Mouse (Mus musculus): ENCODE results near the gene Rbfox1. TPM values are rescaled to one million over a fixed set of nuclear protein-coding genes. Genes with fewer than 3 reads are reported as not detected.

Gene Rbfox1
- polyA plus RNA-seq, 1 experiment from 2014 or later = 52.1 TPM

DNA sequence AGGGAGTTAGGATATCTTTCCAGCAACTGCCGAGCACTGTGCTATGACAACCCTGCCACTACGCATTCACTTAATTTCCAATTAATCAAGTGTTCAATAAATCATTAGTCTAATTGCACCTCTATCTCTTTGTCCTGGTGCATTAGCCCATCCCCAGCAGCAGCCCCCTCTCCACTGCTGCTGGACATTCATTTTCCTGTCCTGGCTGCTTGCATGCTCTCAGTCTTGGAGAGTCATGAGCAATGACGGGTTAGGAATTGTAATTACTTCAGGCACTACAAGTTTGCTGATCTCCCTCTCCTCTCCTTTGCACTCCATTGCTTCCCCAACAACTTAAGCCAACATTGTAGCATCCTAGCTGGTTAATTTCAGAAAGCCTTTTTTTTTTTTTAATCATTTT lies 646.3 kb downstream of the Rbfox1 start:
- Histone ChIP-seq H3K4me2 (peak overlapping the region; percentile 4; the same call in 1 of the 2 replicates), H3K9me3 (replicated peaks) (no peaks in the 10 kb centered on the region), H3K9ac (no peak overlapping the region), H3K27me3 (no peaks in the 10 kb centered on the region), H3K27ac (no peak overlapping the region), H3K4me1 (peaks cover 26% of the 10 kb centered on the region), H3K36me3 (ENCODE audit: poor library complexity, severe bottlenecking) (no peaks in the 10 kb centered on the region), H3K4me3 (no peak overlapping the region)
- WGBS = 30% methylated on average over 3 of the region's 3 CpGs
- ATAC-seq = no peak

DNA sequence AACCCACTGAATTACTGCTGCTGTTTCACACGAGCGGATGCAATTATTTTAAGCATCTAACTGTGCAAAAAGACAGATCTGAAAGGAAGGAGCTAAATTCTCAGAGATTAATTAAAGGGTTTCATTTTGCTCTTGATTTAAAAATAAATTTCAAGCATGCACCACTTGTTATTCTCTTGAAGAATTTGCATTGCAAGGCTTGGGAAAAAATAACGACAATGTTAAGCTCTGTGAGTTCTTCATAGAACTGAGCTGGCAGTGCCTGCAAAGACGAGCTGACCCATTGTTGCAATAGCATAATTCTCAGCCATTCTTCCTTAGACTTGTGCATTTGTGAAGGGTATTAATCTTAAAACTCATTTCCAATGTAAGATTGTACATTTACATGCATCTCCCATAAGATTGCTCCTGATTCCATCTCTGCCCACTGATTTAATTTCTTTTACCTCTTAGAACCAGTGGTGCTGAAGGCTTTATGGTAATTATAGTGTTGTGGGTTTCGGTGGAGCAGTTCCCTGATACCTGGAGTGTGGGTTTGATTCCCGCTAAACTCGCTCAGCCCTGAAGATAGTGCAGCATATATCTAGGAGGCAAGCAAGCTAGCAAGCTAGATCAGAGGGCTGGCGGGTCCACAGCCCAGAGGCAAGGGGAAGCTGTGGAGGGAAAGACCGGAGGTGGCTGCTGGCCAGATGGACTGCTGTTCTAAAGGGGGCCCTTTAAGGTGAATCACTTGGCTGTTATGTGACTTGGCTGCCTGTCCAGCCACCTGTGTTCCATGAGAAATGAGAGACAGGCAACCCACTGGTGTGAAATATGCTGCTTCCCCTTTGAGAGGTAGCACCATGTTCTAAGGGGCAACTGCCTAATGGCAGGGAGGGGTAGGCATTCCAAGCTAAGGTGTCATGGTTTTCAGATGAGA lies 647.2 kb downstream of the Rbfox1 start:
- no peak overlapping the region for H3K27ac ChIP-seq
- peaks cover 24% of the 10 kb centered on the region for H3K4me1 ChIP-seq
- no peaks in the 10 kb centered on the region for H3K36me3 ChIP-seq (ENCODE audit: poor library complexity, severe bottlenecking)
- no peaks in the 10 kb centered on the region for H3K27me3 ChIP-seq
- ATAC-seq = 0 out of 2 replicates have a peak, but pooled peaks have one; percentile 41
- no peak overlapping the region for H3K4me3 ChIP-seq
- 43% methylated on average over 9 of the region's 9 CpGs for WGBS
- no peaks in the 10 kb centered on the region for H3K9me3 ChIP-seq (replicated peaks)
- H3K4me2 ChIP-seq = no peak overlapping the region
- H3K9ac ChIP-seq = no peak overlapping the region

DNA sequence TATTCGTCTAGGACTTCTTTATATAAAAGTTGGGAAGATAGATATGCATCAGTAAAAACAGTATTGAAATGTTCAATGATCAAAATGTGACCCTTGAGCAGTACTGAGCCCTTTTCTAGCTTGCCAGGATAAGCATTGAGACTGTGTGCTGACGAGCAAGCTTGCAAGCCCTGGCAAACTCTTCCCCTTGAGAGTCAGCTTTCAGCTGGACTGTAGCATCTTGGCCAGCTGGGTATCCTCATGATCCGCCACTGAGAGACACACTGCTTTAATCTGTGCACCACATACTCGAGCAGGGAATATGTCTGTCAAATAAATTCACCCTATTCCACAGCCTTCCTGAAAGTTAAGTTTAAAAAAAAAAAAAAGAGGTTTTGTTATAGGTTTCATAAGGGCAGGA lies 670.6 kb downstream of the Rbfox1 start:
- Histone ChIP-seq H3K9ac (no peak overlapping the region), H3K27ac (no peak overlapping the region), H3K36me3 (ENCODE audit: poor library complexity, severe bottlenecking) (no peaks in the 10 kb centered on the region), H3K4me2 (no peak overlapping the region), H3K4me3 (no peak overlapping the region), H3K27me3 (no peaks in the 10 kb centered on the region), H3K9me3 (replicated peaks) (no peaks in the 10 kb centered on the region), H3K4me1 (0 out of 2 replicates have a peak, but pooled peaks cover 5% of the 10 kb centered on the region)
- WGBS = 65% methylated on average over 4 of the region's 4 CpGs
- no peak for ATAC-seq

DNA sequence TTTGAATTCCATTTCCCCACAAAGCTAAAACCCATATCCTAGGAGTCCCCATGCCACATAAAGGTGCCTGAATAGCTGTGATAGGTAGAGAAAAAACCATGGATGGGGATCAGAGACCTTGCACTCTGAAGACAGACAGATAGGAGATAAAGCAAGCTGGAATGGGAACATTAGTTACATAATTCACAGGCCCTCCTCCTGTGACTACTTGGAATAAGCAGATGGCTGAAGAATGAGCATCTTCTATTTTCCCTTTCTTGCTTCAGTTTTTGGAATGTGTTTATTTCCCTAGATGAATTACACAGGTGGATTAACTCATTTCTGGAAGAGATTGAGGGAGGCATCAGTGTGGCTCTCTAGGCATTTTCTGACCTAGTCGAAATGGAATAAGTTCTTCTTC lies 672.6 kb downstream of the Rbfox1 start:
- no peaks in the 10 kb centered on the region for H3K27me3 ChIP-seq
- no peaks in the 10 kb centered on the region for H3K9me3 ChIP-seq (replicated peaks)
- no peak overlapping the region for H3K4me2 ChIP-seq
- no peak overlapping the region for H3K4me3 ChIP-seq
- H3K9ac ChIP-seq = no peak overlapping the region
- H3K27ac ChIP-seq = no peak overlapping the region
- H3K36me3 ChIP-seq (ENCODE audit: poor library complexity, severe bottlenecking) = no peaks in the 10 kb centered on the region
- ATAC-seq = no peak
- WGBS = 82% methylated on average over 1 of the region's 1 CpGs
- 0 out of 2 replicates have a peak, but pooled peaks cover 5% of the 10 kb centered on the region for H3K4me1 ChIP-seq

DNA sequence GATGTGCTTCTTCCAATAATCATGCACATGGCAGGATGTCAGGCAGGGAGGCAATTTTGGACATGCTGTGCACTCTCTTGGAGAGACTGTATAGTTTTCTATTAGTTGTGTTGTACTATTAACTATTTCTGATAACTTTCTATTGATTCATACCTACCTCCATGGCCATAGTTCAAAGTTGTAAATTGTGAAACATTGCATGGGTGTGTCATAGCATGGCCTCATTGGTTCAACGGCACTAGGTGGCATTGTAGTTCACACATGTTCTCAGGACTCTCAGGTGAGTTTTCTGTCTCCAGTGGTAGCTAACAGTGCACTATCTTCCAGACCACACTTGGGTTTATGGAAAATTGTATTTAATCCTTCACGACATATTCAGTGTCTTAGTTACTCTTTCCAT lies 699.5 kb downstream of the Rbfox1 start:
- ATAC-seq = no peak
- whole genome bisulfite sequencing = 94% methylated on average over 2 of the region's 2 CpGs

DNA sequence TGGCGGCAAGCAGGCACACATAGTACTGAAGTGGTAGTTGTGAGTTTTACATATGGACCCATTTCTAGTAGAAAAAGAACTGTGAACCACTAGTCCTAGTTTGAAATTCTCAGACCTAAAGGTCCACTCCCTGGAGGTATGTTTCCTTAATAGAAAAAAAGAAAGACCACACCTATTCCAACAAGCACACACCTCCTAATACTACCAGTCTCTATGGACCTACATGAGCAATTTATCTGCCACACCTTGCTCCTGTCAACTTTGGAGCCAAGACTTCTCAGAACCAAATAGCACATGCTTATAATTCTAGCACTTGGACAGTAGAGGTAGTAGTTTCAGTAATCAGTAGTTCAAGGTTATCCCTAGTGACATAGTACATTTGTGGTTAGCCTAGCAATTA lies 700.0 kb downstream of the Rbfox1 start:
- Histone ChIP-seq H3K27ac (no peak overlapping the region), H3K4me3 (no peak overlapping the region), H3K9me3 (replicated peaks) (no peaks in the 10 kb centered on the region), H3K36me3 (ENCODE audit: poor library complexity, severe bottlenecking) (no peaks in the 10 kb centered on the region), H3K4me1 (no peaks in the 10 kb centered on the region), H3K9ac (no peak overlapping the region), H3K27me3 (no peaks in the 10 kb centered on the region), H3K4me2 (no peak overlapping the region)
- WGBS = 97% methylated on average over 1 of the region's 1 CpGs
- ATAC-seq = no peak

More for the DNA sequence above, 699.5 kb downstream of the Rbfox1 start:
- Histone ChIP-seq H3K9ac (no peak overlapping the region), H3K36me3 (ENCODE audit: poor library complexity, severe bottlenecking) (no peaks in the 10 kb centered on the region), H3K27ac (no peak overlapping the region), H3K27me3 (no peaks in the 10 kb centered on the region), H3K9me3 (replicated peaks) (no peaks in the 10 kb centered on the region), H3K4me1 (no peaks in the 10 kb centered on the region), H3K4me3 (no peak overlapping the region), H3K4me2 (no peak overlapping the region)

DNA sequence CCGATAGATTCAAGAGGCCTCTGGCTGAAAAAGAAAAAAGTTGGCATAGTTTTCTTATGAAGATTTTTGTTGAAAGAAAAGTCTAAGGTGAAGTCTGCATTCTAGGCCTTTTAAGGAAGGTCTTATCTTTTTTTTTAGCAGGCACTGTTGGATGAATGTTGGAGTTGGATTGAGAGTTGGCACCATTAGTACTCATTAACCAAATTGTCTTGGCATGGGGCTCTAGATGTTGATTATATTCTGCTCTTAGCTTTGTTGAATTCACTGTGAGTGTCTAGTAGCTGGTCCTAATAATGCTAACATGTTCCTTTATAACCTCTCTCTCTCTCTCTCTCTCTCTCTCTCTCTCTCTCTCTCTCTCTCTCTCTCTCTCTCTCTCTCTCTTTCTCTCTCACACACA lies 731.4 kb downstream of the Rbfox1 start:
- Histone ChIP-seq H3K9me3 (replicated peaks) (no peaks in the 10 kb centered on the region), H3K4me3 (no peak overlapping the region), H3K27me3 (no peaks in the 10 kb centered on the region), H3K9ac (no peak overlapping the region), H3K4me2 (no peak overlapping the region), H3K27ac (no peak overlapping the region), H3K4me1 (no peaks in the 10 kb centered on the region), H3K36me3 (ENCODE audit: poor library complexity, severe bottlenecking) (no peaks in the 10 kb centered on the region)
- WGBS = 86% methylated on average over 1 of the region's 1 CpGs
- ATAC-seq = no peak

DNA sequence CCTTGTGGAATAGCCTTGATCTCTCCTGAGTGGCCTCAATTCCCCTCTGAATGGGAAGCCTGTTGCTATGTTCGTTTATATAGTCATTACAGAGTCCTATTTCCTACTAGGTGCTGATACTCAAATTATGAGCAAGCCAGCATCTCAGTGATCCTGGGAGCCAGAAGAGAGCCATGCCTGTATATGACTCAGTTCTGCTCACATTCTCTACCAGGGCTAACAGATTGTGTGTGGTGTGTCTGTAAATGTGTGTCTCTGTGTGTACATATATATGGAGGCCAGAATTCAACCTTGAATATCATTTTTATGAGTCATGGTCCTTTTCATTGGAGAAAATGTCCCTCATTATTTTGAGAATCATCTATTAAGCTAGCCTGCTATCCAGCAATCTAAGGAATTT lies 755.2 kb downstream of the Rbfox1 start:
- Histone ChIP-seq H3K9me3 (replicated peaks) (no peaks in the 10 kb centered on the region), H3K27me3 (no peaks in the 10 kb centered on the region), H3K9ac (no peak overlapping the region), H3K36me3 (ENCODE audit: poor library complexity, severe bottlenecking) (no peaks in the 10 kb centered on the region), H3K4me2 (no peak overlapping the region), H3K4me1 (no peaks in the 10 kb centered on the region), H3K4me3 (no peak overlapping the region), H3K27ac (no peak overlapping the region)
- no peak for ATAC-seq
- 64% methylated on average over 1 of the region's 1 CpGs for WGBS

DNA sequence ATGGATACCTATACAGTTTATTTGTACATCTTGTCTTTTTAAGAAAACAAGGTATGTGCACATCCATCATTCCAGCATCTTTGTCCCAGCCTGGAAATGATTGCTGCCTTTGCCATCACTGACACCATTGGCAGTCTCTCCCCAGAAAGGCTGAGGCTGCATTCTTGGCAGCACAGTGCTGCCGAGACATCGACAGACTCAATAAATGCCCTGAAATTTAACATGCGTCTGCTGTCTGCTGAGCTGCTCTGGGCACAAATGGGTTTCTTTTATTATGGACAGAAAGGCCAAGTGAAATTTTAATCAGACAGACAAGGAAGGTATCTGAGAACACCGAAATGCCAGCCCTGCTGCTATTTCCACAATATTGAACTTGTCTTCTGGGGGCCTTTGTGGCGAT lies 761.8 kb downstream of the Rbfox1 start:
- no peaks in the 10 kb centered on the region for H3K27me3 ChIP-seq
- no peak overlapping the region for H3K27ac ChIP-seq
- no peak overlapping the region for H3K4me2 ChIP-seq
- 42% methylated on average over 5 of the region's 5 CpGs for WGBS
- ATAC-seq = peak; percentile 53; the same call in 1 of the 2 replicates
- H3K4me1 ChIP-seq = peaks cover 9% of the 10 kb centered on the region
- H3K9me3 ChIP-seq (replicated peaks) = no peaks in the 10 kb centered on the region
- no peaks in the 10 kb centered on the region for H3K36me3 ChIP-seq (ENCODE audit: poor library complexity, severe bottlenecking)
- no peak overlapping the region for H3K4me3 ChIP-seq
- H3K9ac ChIP-seq = no peak overlapping the region

DNA sequence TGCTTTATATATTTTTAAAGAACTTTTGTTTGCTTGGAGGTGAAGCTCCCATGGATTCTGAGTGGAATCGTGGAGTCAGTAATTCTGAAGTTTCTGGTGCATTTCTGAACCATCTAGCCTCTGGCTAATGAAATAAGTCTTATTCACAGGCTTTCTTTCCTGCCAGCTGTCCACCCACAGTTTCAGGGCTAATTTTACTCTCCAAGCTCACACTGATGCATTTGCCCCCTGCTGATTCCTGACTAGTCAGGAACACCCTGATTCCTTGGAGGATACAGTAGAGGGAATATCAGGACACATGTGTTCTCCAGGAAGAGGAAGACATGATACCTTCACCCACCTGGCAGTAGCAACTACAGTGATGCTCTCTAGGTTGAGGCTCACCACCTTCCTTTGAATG lies 763.6 kb downstream of the Rbfox1 start:
- 78% methylated on average over 1 of the region's 1 CpGs for WGBS
- no peak overlapping the region for H3K9ac ChIP-seq
- H3K27ac ChIP-seq = no peak overlapping the region
- no peaks in the 10 kb centered on the region for H3K9me3 ChIP-seq (replicated peaks)
- no peak overlapping the region for H3K4me2 ChIP-seq
- ATAC-seq = no peak
- H3K4me3 ChIP-seq = no peak overlapping the region
- no peaks in the 10 kb centered on the region for H3K36me3 ChIP-seq (ENCODE audit: poor library complexity, severe bottlenecking)
- no peaks in the 10 kb centered on the region for H3K27me3 ChIP-seq
- peaks cover 9% of the 10 kb centered on the region for H3K4me1 ChIP-seq

DNA sequence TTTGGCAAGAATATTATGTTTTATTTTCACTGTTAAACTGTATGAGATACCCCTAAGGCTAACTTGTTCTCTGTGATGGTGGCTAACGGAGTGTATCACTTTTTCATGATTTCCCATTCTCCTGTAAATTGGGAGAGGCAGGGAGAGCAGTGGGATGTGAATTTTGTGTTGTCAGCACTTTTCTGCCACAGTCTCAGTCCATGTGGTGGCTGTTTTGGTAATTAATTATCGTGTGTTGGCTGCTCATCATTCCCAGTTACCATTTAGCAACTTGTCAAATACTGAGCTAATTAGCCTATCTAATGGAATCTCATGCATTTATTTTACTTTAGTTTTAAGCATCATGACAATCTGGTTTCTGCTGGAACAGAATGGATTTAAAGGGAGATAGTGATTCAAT lies 773.4 kb downstream of the Rbfox1 start:
- 70% methylated on average over 2 of the region's 2 CpGs for WGBS
- no peak overlapping the region for H3K27ac ChIP-seq
- no peaks in the 10 kb centered on the region for H3K27me3 ChIP-seq
- H3K9me3 ChIP-seq (replicated peaks) = peaks cover 7% of the 10 kb centered on the region
- H3K9ac ChIP-seq = no peak overlapping the region
- peaks cover 6% of the 10 kb centered on the region; the same call in 1 of the 2 replicates for H3K36me3 ChIP-seq (ENCODE audit: poor library complexity, severe bottlenecking)
- no peak for ATAC-seq
- H3K4me2 ChIP-seq = no peak overlapping the region
- no peaks in the 10 kb centered on the region for H3K4me1 ChIP-seq
- H3K4me3 ChIP-seq = no peak overlapping the region

DNA sequence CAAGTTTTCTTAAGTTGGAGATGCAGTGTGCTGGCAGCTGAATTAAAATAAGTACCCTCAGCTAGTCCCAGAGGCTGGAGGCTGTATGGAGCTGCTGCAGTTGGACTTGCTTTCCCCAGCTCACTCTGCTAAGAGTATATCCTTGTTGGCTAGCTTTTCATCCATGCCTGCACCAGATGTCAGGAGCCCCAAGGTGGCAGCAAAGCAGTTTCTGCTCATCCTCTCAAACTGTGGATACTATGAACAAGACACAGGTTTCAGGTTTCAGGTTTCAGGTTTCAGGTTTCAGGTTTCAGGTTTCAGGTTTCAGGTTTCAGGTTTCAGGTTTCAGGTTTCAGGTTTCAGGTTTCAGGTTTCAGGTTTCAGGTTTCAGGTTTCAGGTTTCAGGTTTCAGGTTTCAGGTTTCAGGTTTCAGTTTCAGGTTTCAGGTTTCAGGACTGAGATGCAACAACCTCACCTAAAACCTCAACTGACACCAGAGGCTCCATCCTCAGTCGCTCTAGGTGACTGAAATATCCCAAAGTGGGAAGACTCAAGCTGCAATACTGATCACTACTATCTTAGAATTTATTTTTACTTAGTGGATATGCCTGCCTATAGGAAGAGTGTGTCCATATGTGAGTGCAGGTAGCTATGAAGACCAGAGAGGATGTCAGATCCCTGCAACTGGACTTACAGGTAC lies 801.1 kb downstream of the Rbfox1 start:
- Histone ChIP-seq H3K4me1 (no peaks in the 10 kb centered on the region), H3K9ac (no peak overlapping the region), H3K27ac (no peak overlapping the region), H3K27me3 (no peaks in the 10 kb centered on the region), H3K9me3 (replicated peaks) (no peaks in the 10 kb centered on the region), H3K4me3 (no peak overlapping the region), H3K36me3 (ENCODE audit: poor library complexity, severe bottlenecking) (no peaks in the 10 kb centered on the region), H3K4me2 (no peak overlapping the region)
- WGBS = 89% methylated on average over 1 of the region's 1 CpGs
- no peak for ATAC-seq

Measured in forebrain, embryonic 13.5 days (tissue).